Mouse (Mus musculus): ENCODE measurements around the gene Trim63.
A peak's percentile ranks its signal among the peaks of the same experiment; 100 is the strongest.

Trim63 gene

GRCm38 (mm10) chr4:134365280-134365679 is 50.4 kb downstream of the Trim63 start:
- no peak for DNase-seq (ENCODE audit: low spot score in 2 of 2)

- peak; percentile 65 to 84 for DNase-seq (ENCODE audit: low spot score in 2 of 2)
These were observed 55.8 kb downstream of the Trim63 start for GRCm38 (mm10) chr4:134370649-134371221.

GRCm38 (mm10) chr4:134371316-134371855 is 56.5 kb downstream of the Trim63 start:
- peak in 1 of 2 experiments; percentile 42 for DNase-seq (ENCODE audit: low spot score in 2 of 2)

GRCm38 (mm10) chr4:134372294-134372747 is 57.4 kb downstream of the Trim63 start:
- peak; percentile 84 to 86 for DNase-seq (ENCODE audit: low spot score in 2 of 2)

- no peak for DNase-seq (ENCODE audit: low spot score in 2 of 2)
These were observed 58.4 kb downstream of the Trim63 start for GRCm38 (mm10) chr4:134373295-134373694.

DNA sequence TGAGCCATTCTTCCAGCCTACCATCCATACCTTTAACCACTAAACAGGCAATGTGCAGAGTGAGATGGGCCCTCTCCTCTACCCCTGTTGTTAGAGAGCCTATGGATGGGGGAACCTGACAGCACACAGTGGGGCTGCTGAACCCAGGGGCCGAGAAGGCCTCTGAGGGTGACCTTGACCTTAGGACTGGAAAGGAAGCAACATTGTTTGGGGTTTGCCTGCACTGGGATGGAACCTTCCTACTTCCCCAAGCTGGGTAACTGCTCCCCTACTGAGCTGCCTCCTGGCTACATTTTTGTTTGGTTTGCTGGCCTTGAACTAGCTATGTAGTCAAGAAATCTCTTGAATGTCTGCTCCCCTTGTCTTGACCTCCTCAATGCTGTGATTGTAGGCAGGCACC is 59.4 kb downstream of the Trim63 start:
- no peak for DNase-seq (ENCODE audit: low spot score in 2 of 2)

DNA sequence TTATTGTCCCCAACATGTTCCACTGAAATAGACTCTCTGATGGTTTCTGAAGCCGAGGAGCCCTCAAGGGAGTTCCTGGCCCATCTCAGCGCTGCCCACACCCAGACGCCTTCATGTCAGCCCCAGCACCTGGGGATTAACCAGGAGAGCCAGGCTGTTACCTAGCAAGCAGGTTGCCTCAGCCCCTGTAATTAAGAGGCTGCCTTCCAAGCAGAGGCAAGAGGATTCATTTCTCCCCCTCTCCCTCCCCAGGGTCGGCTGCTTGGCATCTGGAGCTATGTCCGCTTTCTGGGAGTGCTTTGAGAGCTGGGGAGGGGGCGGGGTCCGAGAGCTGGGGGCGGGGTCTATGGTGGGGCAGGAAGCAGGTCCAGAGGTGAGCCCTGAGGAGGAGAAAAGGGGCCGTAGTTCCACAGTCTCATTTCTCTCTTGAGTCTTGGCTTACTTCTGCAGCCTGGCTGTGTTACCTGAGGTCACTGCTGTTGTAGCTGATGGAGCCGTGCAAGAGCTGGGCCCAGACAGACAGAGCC is 63.2 kb downstream of the Trim63 start:
- no peak for DNase-seq (ENCODE audit: low spot score in 2 of 2)
